Mouse (Mus musculus) stomach, embryonic 14.5 days (tissue): ENCODE results near the gene Nrros. TPM values are rescaled to one million over a fixed set of nuclear protein-coding genes. Genes with fewer than 3 reads are reported as not detected.

Source experiments
- ATAC-seq: fragments of 200-750 bp; cut with Nextera tagmentation; 2 replicates; pipeline ENCODE4 v1.8.0; 2017; ENCODE audit warnings: low read depth, moderate TSS enrichment; ENCODE audit not compliant: insufficient number of reproducible peaks, insufficient read depth, low FRiP score
- H3K27ac ChIP-seq: fragments of 300-500 bp; sonication (generic); 2 replicates; pipeline ENCODE4 v1.5.1; 2014; ENCODE audit warnings: mild to moderate bottlenecking, low read length, moderate library complexity, mixed read lengths
- H3K27me3 ChIP-seq: fragments of 300-500 bp; sonication (generic); 2 replicates; pipeline ENCODE4 v1.6.1; 2014; ENCODE audit warnings: low read length, control low read depth, mixed read lengths; ENCODE audit not compliant: control insufficient read depth, insufficient read depth
- H3K36me3 ChIP-seq: fragments of 300-500 bp; sonication (generic); 2 replicates; pipeline ENCODE4 v1.6.1; 2014; ENCODE audit warnings: mild to moderate bottlenecking, control low read depth, low read length, moderate library complexity, mixed read lengths; ENCODE audit not compliant: control insufficient read depth, insufficient read depth
- H3K4me1 ChIP-seq: fragments of 300-500 bp; sonication (generic); 2 replicates; pipeline ENCODE4 v1.6.1; 2014; ENCODE audit warnings: low read length, control low read depth, mixed read lengths; ENCODE audit not compliant: control insufficient read depth, insufficient read depth
- H3K4me2 ChIP-seq: fragments of 300-500 bp; sonication (generic); replicated peaks from 2 replicates; pipeline ENCODE4 v1.6.1; 2014; ENCODE audit warnings: low read depth, low read length, control low read depth
- H3K4me3 ChIP-seq: fragments of 300-500 bp; sonication (generic); 2 replicates; pipeline ENCODE4 v1.5.1; 2014; ENCODE audit warnings: low read depth, low read length, control low read depth
- H3K9ac ChIP-seq: fragments of 300-500 bp; sonication (generic); replicated peaks from 2 replicates; pipeline ENCODE4 v1.6.1; 2014; ENCODE audit warnings: low read depth, mild to moderate bottlenecking, control low read depth, low read length, moderate library complexity, mixed read lengths
- H3K9me3 ChIP-seq: fragments of 300-500 bp; sonication (generic); 2 replicates; pipeline ENCODE4 v1.6.1; 2016; ENCODE audit warnings: low read depth, low read length, control low read depth; ENCODE audit not compliant: control insufficient read depth
- WGBS: fragments of 180-500 bp; shearing (Covaris S2); extraction: QIAGEN DNeasy Blood & Tissue Kit; methylation state at CpG from one replicate; pipeline ENCODE4 v1.1.7; 2014; 5-methylcytosine and 5-hydroxymethylcytosine counted together
- polyA plus RNA-seq: library from polyadenylated mRNA; unstranded; fragments of >200 nt; fragmentation: Nextera tagmentation; extraction: Ambion mirVana; gene quantifications from 2 replicates; pipeline ENCODE4 v1.2.1, GENCODE M21; 2014

The Nrros gene
- polyA plus RNA-seq, 1 experiment from 2014 or later, result 16.0 TPM

DNA sequence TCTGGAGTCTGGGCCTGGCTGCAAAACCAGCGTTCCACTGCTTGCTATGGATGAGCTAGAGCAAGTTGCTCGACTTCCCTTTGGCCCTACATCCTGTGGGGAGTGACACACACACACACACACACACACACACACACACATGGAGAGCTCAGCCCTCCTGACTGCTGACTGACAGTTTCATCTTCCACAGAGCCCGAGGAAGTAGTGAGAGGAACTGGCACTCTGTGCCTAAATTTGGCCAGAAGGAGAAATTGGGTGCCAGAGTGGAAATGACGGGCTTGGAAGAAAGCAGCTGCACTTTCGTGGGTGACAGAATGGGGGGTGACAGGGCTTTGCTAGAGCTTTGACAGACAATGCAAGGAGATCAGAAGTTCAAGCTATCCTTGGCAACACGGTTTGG lies 23.7 kb upstream of the Nrros start:
- no peaks in the 10 kb centered on the region for H3K4me1 ChIP-seq
- H3K9ac ChIP-seq, result no peak overlapping the region
- H3K9me3 ChIP-seq, result no peaks in the 10 kb centered on the region
- no peak overlapping the region for H3K27ac ChIP-seq
- ATAC-seq, result no peak
- 59% methylated on average over 6 of the region's 6 CpGs for WGBS
- no peaks in the 10 kb centered on the region for H3K36me3 ChIP-seq
- H3K4me2 ChIP-seq, result no peak overlapping the region
- H3K27me3 ChIP-seq, result no peaks in the 10 kb centered on the region
- no peak overlapping the region for H3K4me3 ChIP-seq

DNA sequence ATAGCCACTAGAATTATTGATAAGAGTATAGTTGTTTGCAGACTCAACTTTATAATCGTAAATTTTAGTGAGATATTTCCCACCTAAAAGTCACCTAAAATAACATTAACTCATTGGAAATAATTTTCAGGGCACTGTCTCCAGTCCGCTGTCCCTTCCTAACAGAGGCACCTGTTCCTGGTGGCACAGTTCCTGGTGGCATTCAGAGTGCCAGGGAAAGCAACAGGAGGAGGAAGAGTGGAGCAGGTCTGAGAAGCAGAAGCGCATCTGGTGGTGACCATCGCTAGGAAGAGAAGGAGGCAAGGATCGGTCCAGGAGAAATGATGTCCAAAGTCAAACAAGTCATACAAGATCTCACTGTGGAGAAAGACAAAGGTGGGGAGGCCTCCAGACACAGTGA lies 20.7 kb upstream of the Nrros start:
- no peaks in the 10 kb centered on the region for H3K27me3 ChIP-seq
- no peaks in the 10 kb centered on the region for H3K36me3 ChIP-seq
- 94% methylated on average over 5 of the region's 5 CpGs for WGBS
- no peak overlapping the region for H3K27ac ChIP-seq
- ATAC-seq, result no peak
- no peaks in the 10 kb centered on the region for H3K4me1 ChIP-seq
- H3K9ac ChIP-seq, result no peak overlapping the region
- H3K4me2 ChIP-seq, result no peak overlapping the region
- H3K4me3 ChIP-seq, result no peak overlapping the region
- H3K9me3 ChIP-seq, result no peaks in the 10 kb centered on the region

DNA sequence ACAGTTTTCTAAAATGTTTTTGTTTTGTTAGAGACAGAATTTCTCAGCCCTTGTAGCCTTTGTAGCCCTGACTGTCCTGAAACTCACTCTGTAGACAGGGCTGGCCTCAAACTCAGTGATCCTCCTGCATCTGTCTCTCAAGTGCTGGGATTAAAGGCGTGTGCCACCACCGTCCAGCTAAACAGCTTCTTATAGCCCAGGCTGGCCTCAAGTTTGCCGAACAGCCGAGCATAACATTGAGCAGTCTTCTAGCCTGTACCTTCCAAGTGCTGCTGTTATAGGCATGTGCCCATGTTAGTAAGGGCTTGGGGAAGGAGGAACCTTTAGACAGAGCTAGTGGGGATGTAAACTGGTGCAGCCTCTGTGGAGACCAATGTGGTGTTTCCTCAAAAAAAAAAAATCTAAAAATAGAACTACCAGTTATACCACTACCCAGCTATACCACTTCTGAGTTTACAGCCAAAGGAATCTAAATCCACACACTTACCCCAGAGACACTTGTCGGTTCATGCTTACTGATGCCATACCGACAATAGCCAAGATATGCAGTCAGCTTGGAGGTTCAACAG lies 14.0 kb upstream of the Nrros start, which contains the start of gene Bex6:
TSS of gene Bex6 (plus strand) at position 491 of the 569 bp plus-strand sequence.
- no peak for ATAC-seq
- H3K27me3 ChIP-seq, result no peaks in the 10 kb centered on the region
- H3K9me3 ChIP-seq, result no peaks in the 10 kb centered on the region
- H3K9ac ChIP-seq, result no peak within 1 kb of the TSS
- no peak within 1 kb of the TSS for H3K4me2 ChIP-seq
- H3K27ac ChIP-seq, result no peak within 1 kb of the TSS
- H3K4me1 ChIP-seq, result no peaks in the 10 kb centered on the region
- 87% methylated on average over 6 of the region's 6 CpGs for WGBS
- H3K36me3 ChIP-seq, result no peaks in the 10 kb centered on the region
- H3K4me3 ChIP-seq, result no peak within 1 kb of the TSS

DNA sequence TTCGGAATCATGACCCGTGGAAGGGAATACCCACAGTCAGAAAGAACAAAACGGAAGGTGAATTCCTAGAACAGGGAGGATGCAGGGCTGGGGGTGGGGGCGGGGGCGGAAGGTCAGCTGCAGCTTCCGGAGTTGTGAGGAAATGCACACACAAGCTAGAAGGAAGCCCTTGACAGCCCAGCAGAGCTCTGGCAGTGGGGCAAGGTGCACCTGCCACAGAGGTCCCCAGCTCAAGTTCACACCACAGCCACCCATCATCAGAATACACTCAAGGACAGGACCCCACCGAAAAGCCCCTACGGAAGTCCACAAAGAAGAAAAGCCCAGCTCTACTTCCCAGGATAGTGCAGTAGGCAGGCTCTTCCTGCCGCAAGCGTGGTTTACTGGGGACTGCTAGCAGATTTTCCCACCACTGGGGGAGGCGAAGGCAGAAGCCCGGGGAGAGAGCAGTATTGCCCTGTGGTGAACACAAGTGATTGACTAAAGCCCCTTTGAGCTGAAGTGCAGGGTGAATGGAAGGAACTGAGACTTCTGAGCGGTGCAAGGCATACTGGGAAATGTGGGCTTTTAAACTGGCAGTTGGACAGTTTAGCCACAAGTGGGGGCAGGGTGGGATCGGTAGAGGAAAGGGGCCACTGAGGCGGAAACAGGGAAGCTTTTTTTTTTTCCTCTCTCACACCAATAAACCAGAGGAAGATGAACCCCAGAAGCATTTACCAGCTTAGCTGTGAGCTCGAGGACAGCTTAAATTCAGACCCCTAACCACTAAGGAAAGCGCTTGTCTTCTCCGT lies 11.7 kb upstream of the Nrros start:
- H3K4me2 ChIP-seq, result no peak overlapping the region
- WGBS, result 56% methylated on average over 18 of the region's 18 CpGs
- no peaks in the 10 kb centered on the region for H3K27me3 ChIP-seq
- H3K27ac ChIP-seq, result no peak overlapping the region; the same call in 1 of the 2 replicates
- ATAC-seq, result no peak
- H3K9me3 ChIP-seq, result no peaks in the 10 kb centered on the region
- H3K4me3 ChIP-seq, result no peak overlapping the region
- no peaks in the 10 kb centered on the region for H3K36me3 ChIP-seq
- no peaks in the 10 kb centered on the region for H3K4me1 ChIP-seq
- H3K9ac ChIP-seq, result no peak overlapping the region

DNA sequence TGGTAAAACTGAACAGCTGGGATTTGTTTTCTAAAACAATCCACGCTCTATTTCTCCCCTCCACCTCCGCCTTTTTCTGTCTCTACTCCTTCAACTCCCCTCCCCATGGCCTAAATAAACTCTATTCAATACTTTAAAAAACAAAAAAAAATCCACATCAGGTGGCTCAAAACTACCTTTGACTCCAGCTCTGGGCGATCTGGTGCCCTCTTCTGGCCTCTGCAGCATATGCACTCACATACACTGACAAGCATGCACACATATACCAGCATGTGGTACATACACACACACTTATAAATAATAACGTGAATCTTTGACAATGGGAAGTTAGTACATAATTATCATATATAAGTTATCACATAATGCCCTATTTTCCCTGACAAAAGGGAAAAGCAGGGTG lies 9.6 kb upstream of the Nrros start:
- Histone ChIP-seq H3K36me3 (no peaks in the 10 kb centered on the region), H3K4me3 (no peak overlapping the region), H3K27ac (no peak overlapping the region), H3K4me2 (no peak overlapping the region), H3K27me3 (no peaks in the 10 kb centered on the region), H3K9ac (no peak overlapping the region), H3K9me3 (no peaks in the 10 kb centered on the region), H3K4me1 (no peaks in the 10 kb centered on the region)
- WGBS, result 92% methylated on average over 4 of the region's 4 CpGs
- no peak for ATAC-seq

- H3K27me3 ChIP-seq, result no peaks in the 10 kb centered on the region
- H3K36me3 ChIP-seq, result no peaks in the 10 kb centered on the region
- H3K9ac ChIP-seq, result no peak overlapping the region
- H3K27ac ChIP-seq, result no peak overlapping the region
- H3K4me2 ChIP-seq, result no peak overlapping the region
- no peaks in the 10 kb centered on the region for H3K9me3 ChIP-seq
- 68% methylated on average over 8 of the region's 8 CpGs for WGBS
- no peak for ATAC-seq
- H3K4me1 ChIP-seq, result no peaks in the 10 kb centered on the region
- no peak overlapping the region for H3K4me3 ChIP-seq
Measured at GRCm38 (mm10) chr16:32174340-32175005, 9.1 kb upstream of the Nrros start.

GRCm38 (mm10) chr16:32173401-32173800 lies 8.0 kb upstream of the Nrros start:
- Histone ChIP-seq H3K27ac (no peak overlapping the region), H3K4me1 (no peaks in the 10 kb centered on the region), H3K9ac (no peak overlapping the region), H3K4me2 (no peak overlapping the region), H3K36me3 (no peaks in the 10 kb centered on the region), H3K27me3 (no peaks in the 10 kb centered on the region), H3K9me3 (no peaks in the 10 kb centered on the region), H3K4me3 (no peak overlapping the region)
- no peak for ATAC-seq
- 66% methylated on average over 11 of the region's 11 CpGs for WGBS

- H3K4me3 ChIP-seq, result no peak overlapping the region
- WGBS, result 88% methylated on average over 5 of the region's 5 CpGs
- no peak for ATAC-seq
Measured at GRCm38 (mm10) chr16:32171031-32171731, 5.8 kb upstream of the Nrros start.

More at GRCm38 (mm10) chr16:32171031-32171731, 5.8 kb upstream of the Nrros start:
- Histone ChIP-seq H3K27me3 (no peaks in the 10 kb centered on the region), H3K9ac (no peak overlapping the region), H3K27ac (no peak overlapping the region), H3K36me3 (no peaks in the 10 kb centered on the region), H3K9me3 (no peaks in the 10 kb centered on the region), H3K4me1 (no peaks in the 10 kb centered on the region), H3K4me2 (no peak overlapping the region)
